Mouse (Mus musculus): ENCODE measurements around the gene Mc1r.

DNA sequence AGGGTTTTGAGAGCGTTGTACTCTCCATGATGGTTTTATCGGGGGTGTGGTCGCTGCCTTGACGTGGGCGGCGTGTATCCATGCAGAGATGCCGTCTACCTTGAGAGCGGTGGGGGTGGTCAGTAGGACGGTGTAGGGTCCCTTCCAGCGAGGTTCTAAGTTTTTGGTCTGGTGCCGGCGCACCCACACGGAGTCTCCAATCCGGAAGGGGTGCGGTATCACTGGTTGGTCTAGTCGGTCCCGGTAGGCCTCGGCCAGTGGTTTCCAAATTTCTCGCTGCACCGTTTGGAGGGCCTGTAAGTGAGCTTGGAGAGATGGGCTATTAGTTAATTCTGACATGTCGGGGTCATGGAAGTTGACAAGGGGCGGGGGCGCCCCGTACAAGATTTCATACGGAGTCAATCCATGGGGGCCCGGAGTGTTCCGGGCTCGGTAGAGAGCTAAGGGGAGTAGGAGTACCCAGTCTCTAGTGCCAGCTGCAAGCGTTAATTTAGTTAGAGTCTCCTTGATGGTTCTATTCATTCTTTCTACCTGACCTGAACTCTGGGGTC is 21.5 kb downstream of the Mc1r start:
- TF ChIP-seq CTCF (IDR thresholded peaks at IDR 0.05; ENCODE audit: control insufficient read depth, insufficient read depth, insufficient read length) = no peak
- TF ChIP-seq MAX (IDR thresholded peaks at IDR 0.05) = no peak
- TF ChIP-seq MYOG (IDR thresholded peaks at IDR 0.05; ENCODE audit: control insufficient read depth, extremely low read depth, insufficient read length) = no peak
- no peak for TF ChIP-seq MYOD1 (IDR thresholded peaks at IDR 0.05; ENCODE audit: control insufficient read depth, insufficient read length, low read depth)
- TF ChIP-seq CEBPB (IDR thresholded peaks at IDR 0.05; ENCODE audit: low read depth) = no peak
- no peak for TF ChIP-seq USF1 (IDR thresholded peaks at IDR 0.05; ENCODE audit: low read depth)
- no peak for TF ChIP-seq FOSL1 (IDR thresholded peaks at IDR 0.05; ENCODE audit: insufficient read depth, low read length, poor library complexity, severe bottlenecking)

All from C2C12 (cell line).